Mouse (Mus musculus): ENCODE results near the gene Bloc1s6.

The Bloc1s6 gene

DNA sequence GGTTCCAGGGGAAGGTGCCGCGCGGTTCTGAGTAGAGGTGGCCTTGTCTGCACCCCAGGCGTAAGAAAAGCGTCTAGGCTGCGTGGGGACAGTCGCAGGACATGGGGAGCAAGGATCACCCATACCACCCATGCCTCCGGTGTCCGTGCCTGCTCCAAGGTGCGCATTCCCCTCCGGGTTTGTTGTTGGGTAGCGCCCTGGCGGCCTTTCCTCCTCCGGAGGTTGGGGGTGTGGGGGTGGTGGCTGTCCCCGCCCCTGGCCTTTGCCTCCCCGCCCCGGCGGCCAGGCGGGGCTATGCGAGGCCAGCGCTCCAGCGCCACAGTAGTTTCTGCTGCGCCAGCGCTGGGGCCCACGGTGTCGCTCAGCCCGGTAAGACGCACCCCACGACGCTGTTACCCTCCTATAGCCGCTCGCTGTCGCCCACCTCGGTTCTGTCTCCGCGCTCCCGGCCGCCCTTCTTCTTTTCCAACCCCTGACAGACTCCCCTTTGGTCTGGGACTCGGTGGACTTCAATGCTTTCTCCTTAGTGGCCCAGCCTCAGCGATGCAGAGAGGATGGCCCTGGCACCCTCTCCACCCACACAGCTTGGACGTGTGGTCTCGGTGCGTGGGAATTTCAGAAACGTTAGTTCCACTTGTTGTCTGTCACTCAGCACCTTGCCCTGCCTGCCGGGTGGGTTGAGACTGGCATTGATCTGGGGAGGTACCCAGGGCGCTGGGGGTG is 26.9 kb downstream of the Bloc1s6 start, which contains the start of gene Sqor:
Gene Sqor (plus strand): TSS at position 167 of the 723 bp plus-strand sequence.
- no peak for DNase-seq (ENCODE audit: low read depth, low spot score)

DNA sequence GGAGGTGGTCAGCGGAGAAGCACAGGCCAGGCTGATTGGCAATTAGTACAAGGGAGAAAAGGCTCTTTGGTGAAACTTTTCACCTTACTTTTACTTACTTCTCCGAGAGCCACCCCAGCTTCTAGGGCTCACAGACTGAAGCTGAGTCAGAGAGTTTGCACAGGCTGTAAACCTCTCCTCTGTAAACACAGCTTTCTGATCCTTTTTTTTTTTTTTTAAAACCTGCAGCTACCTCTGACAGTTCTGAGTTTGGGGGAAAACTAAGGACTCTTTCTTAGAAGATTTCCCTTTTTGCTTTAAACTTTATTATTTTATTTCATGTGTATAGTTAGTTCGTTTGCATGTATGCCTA is 27.5 kb downstream of the Bloc1s6 start:
- no peak for DNase-seq (ENCODE audit: low read depth, low spot score)

DNA sequence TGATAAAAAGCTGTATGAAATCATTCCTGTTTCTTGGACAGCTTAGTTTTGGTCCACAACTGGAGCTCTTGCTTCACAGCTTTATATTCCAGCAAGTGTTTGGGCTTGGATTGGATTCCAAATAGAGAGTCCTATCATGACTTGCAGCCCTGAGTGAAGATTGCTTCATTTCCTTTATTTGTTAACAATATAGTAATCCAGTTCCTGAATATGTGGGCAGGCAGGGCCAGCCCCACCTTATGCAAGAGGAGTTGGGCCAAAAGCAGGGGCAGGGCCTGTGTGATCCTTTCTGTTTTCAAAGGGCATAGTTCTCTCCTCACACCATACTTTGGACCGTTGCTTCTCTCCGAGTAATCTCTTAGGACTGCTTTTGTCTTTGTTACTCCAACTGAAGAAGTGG is 32.7 kb downstream of the Bloc1s6 start:
- no peak for DNase-seq (ENCODE audit: low read depth, low spot score)

DNA sequence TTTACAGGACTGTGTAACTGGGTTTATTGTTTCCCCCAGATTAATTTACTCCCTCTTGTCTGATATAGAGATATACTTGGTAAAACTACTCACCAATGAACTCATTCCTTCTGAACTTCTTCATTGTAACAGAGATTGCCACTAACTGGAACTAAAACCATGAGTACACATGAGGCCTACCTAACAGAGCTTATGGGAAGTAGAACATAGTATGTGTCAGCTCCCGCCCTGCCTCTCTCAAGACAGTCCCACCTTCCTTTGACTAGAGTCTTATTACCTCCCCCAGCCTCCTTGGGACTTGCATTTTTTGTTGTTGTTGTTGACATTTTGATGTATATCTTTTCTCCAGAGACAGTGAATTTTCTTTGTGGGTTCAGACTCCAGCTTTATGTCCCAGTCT is 34.6 kb downstream of the Bloc1s6 start:
- no peak for DNase-seq (ENCODE audit: low read depth, low spot score)

DNA sequence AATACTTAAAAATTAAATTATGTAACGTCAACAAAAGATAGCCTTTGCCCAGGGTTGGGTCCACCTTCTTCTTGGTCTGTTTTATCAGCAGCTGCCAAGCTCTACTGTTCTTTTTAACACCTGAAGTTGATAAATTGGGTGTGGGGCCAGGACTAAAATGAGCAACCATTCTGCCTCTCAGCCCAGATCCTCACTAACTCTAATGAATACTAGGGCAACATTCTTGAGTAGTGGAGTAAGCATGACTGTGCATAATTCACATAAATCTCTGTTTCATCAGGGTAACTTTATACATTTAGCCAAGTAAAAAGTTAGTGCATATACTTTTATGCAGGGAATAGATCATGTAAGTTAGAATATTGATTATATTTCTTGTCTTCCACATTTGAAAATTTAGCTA is 37.2 kb downstream of the Bloc1s6 start:
- no peak for DNase-seq (ENCODE audit: low read depth, low spot score)

DNA sequence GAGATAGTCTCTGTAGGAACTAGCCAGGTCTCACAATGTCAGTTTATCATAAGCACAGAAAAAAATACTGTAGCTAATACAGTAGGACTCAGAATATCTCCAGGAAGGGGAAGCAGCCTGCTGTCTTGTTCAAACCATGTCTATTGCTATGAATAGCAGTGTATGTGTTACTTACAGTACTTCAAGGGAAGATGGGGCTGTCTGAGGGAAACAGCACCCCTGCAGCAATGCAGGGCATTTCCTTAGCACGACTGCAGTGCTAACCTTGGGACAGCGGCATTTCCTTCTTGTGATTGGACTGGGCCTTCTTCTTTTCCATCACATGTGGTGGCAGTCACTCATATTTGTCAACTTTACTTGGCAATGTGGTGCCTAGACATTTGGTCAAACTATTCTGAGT is 38.5 kb downstream of the Bloc1s6 start:
- DNase-seq (ENCODE audit: low read depth, low spot score): no peak

DNA sequence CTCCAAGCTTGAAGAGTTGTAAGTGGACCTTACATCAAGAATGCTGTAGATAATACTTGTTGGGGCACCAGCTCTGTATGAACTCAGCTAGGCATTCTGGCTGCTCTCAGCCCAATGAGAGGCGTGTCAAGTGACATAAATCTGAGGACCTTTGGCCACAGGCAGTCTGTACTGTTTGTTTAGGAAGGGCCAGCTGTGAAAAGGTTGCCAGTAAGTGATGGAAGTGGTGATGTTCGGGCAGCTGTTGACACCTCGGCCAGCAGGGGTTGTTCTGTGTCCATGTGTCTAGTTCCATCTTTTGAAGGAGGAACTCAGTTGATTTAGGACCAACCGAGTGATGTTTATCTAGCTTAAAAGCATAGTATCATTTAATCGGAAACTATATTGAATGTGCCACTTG is 41.7 kb downstream of the Bloc1s6 start:
- no peak for DNase-seq (ENCODE audit: low read depth, low spot score)

GRCm38 (mm10) chr2:122780447-122780846 is 42.1 kb downstream of the Bloc1s6 start:
- DNase-seq (ENCODE audit: low read depth, low spot score): no peak

- no peak for DNase-seq (ENCODE audit: low read depth, low spot score)
These were observed 43.5 kb downstream of the Bloc1s6 start for GRCm38 (mm10) chr2:122781590-122782356.

DNA sequence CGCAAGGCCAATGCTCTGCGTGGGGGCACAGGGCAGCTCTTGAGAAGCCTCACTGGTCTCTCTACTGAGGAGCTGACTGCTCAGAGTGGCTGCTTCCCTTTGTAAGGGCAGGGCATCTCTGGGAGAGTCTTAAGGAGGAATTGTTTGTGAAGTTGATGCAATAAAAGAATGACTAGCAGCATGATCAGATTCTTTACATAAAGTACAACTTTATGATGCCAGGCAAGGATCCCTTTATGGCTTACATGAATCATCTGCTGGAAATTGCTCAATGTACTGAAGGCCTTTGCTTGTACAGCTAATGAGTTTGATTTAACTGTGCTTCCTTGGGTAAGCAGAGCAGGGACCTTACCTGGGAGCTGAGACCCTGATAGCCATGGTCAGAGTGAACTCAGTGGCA is 45.4 kb downstream of the Bloc1s6 start:
- DNase-seq (ENCODE audit: low read depth, low spot score): no peak

DNA sequence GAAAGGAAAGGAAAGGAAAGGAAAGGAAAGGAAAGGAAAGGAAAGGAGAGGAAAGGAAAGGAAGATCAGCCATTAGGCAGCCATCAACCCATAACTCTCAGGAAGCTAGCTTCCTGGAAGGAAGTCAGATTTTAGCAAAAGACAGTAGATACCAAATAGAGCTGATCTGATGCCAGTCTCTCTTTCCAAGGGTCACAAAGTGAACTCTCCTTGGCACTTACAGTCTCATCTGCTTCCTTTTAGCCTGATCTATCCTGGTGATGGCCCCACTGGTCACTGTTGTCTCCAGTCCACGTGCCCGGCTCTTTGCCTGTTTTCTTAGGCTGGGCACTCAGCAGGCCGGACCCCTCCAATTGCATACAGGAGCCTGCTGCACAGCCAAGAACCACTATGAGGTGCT is 46.4 kb downstream of the Bloc1s6 start:
- DNase-seq (ENCODE audit: low read depth, low spot score): no peak

- DNase-seq (ENCODE audit: low read depth, low spot score): no peak
These were observed 47.9 kb downstream of the Bloc1s6 start for GRCm38 (mm10) chr2:122786167-122786566.

- no peak for DNase-seq (ENCODE audit: low read depth, low spot score)
These were observed 51.0 kb downstream of the Bloc1s6 start for GRCm38 (mm10) chr2:122789311-122789710.

DNA sequence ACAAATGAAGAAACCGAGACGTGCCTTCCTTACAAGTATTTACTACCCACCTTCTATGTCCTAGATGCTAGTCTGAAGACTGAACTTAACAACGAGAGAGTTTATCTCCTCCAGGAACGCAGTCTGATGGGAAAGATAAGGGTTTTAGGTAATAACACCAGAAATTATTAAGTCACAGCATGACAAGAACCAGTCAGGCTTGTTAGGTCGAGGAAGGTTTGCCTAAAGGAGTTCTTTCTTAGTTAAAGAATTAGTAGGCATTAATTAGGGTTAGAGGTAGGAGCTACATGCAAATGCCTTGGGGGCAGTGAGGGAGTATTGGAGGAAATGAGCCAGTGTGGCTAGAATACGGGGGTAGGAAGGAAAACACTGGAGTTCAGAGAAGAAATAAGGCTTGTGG is 51.4 kb downstream of the Bloc1s6 start:
- no peak for DNase-seq (ENCODE audit: low read depth, low spot score)
